Mouse (Mus musculus): ENCODE data around the gene Trex2.
"Not testable (repeated sequence)": the region's sequence is repeated elsewhere in the genome, so short reads cannot be mapped to it uniquely, and the experiment has no call there.

The Trex2 gene

GRCm38 (mm10) chrX:73432850-73433249 lies 2.3 kb downstream of the Trex2 start:
- no peak for DNase-seq (ENCODE audit: extremely low spot score, low read depth, low spot score)

GRCm38 (mm10) chrX:73430036-73430435 lies 5.1 kb downstream of the Trex2 start:
- no peak for DNase-seq (ENCODE audit: extremely low spot score, low read depth, low spot score)

- DNase-seq (ENCODE audit: extremely low spot score, low read depth, low spot score), result no peak
Observed at GRCm38 (mm10) chrX:73412767-73413166, 22.4 kb downstream of the Trex2 start.

GRCm38 (mm10) chrX:73410880-73411517 lies 24.1 kb downstream of the Trex2 start, which contains the start of gene Zfp92:
Gene Zfp92 (plus strand): TSS chrX:73411096.
- no peak for DNase-seq (ENCODE audit: extremely low spot score, low read depth, low spot score)

GRCm38 (mm10) chrX:73401616-73402015 lies 33.5 kb downstream of the Trex2 start:
- DNase-seq (ENCODE audit: extremely low spot score, low read depth, low spot score), result no peak

GRCm38 (mm10) chrX:73400951-73401350 lies 34.2 kb downstream of the Trex2 start:
- no peak for DNase-seq (ENCODE audit: extremely low spot score, low read depth, low spot score)

- DNase-seq (ENCODE audit: extremely low spot score, low read depth, low spot score), result not testable (repeated sequence)
Observed at GRCm38 (mm10) chrX:73398636-73399035, 36.5 kb downstream of the Trex2 start, which contains the start of gene Gm18336. Gene Gm18336 (minus strand): TSS chrX:73398736.

GRCm38 (mm10) chrX:73396446-73396845 lies 38.7 kb downstream of the Trex2 start:
- no peak for DNase-seq (ENCODE audit: extremely low spot score, low read depth, low spot score)

GRCm38 (mm10) chrX:73391481-73391880 lies 43.7 kb downstream of the Trex2 start:
- DNase-seq (ENCODE audit: extremely low spot score, low read depth, low spot score), result no peak

- no peak for DNase-seq (ENCODE audit: extremely low spot score, low read depth, low spot score)
Observed at GRCm38 (mm10) chrX:73384924-73385323, 50.2 kb downstream of the Trex2 start.

- no peak for DNase-seq (ENCODE audit: extremely low spot score, low read depth, low spot score)
Observed at GRCm38 (mm10) chrX:73384419-73384818, 50.7 kb downstream of the Trex2 start.
